Mouse (Mus musculus): ENCODE data around the gene Krcc1.

DNA sequence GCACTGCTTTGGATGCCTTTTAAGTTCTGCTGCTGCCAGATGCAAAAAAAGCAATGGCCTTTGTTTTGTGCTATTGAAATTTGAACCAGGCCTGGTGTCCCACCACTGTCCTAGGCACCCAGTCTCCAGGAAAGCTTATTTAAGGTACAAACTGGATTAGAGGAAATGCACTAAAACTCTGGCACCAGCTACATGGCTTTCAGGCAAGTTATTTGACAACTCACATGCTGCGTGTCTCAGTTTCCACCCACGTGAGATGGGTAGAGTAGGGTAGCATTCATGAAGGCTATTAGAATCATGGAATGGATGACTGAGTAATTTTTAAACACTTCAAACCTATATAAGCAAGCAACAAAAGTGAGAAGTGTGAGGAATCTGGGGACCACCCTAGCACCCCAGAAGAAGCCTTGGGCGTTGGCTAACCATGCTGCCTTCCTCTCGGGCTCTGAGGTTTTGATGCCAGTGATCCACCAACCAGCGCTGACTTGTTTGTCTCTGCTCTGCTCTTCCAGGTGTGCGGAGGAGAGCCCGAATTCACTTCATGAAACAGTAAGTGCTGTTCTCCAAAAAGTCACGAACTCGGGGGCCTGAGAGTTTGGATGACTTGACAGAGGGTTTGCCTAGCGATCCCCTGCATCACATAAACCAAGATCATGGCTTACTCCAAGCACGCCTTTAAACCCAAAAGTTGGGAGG is 62.2 kb downstream of the Krcc1 start:
- TF ChIP-seq CTCF (IDR thresholded peaks at IDR 0.05 in 2 of 3, conservative IDR thresholded peaks at IDR 0.05 in 1 of 3; ENCODE audit: control insufficient read depth in 1 of 3, insufficient read depth in 1 of 3, low read depth in 2 of 3, low read length in 3 of 3, poor library complexity in 1 of 3, severe bottlenecking in 1 of 3), result no peak
- no peak for TF ChIP-seq GATA1 (IDR thresholded peaks at IDR 0.05; ENCODE audit: low read depth, low read length)
- TF ChIP-seq ZC3H11A (IDR thresholded peaks at IDR 0.05; ENCODE audit: low read depth, low read length), result no peak
- no peak for TF ChIP-seq TCF12 (IDR thresholded peaks at IDR 0.05; ENCODE audit: low read depth, low read length)
- TF ChIP-seq ZNF384 (IDR thresholded peaks at IDR 0.05; ENCODE audit: low read depth, low read length), result no peak
- no peak for TF ChIP-seq ZMIZ1 (IDR thresholded peaks at IDR 0.05; ENCODE audit: low read depth, low read length)
- no peak for TF ChIP-seq MAX (IDR thresholded peaks at IDR 0.05; ENCODE audit: low read length)
- TF ChIP-seq RCOR1 (IDR thresholded peaks at IDR 0.05; ENCODE audit: low read depth, low read length), result no peak
- TF ChIP-seq TAL1 (IDR thresholded peaks at IDR 0.05; ENCODE audit: low read length), result no peak
- TF ChIP-seq POLR2A (IDR thresholded peaks at IDR 0.05; ENCODE audit: control insufficient read depth in 1 of 2, insufficient read depth in 1 of 2, low read depth in 1 of 2, low read length in 2 of 2, poor library complexity in 1 of 2), result no peak
- no peak for TF ChIP-seq CHD1 (IDR thresholded peaks at IDR 0.05; ENCODE audit: low read depth, low read length)
- no peak for TF ChIP-seq EP300 (IDR thresholded peaks at IDR 0.05; ENCODE audit: low read depth in 1 of 2, low read length in 2 of 2)
- TF ChIP-seq SIN3A (IDR thresholded peaks at IDR 0.05; ENCODE audit: low read length), result no peak
